Mouse (Mus musculus) heart, adult 2 months (tissue): Measurements from ENCODE around the gene LTO1.

Experiments
- CTCF ChIP-seq: fragments of 200-600 bp; IDR thresholded peaks from 2 replicates; pipeline ENCODE4 v1.8.1; 2022; ENCODE audit warnings: antibody characterized with exemption, mild to moderate bottlenecking, moderate library complexity
- EP300 ChIP-seq: fragments of 200-500 bp; IDR thresholded peaks from 2 replicates; pipeline ENCODE4 v1.6.1; 2011; ENCODE audit warnings: low read depth, low read length, control low read depth; ENCODE audit not compliant: insufficient read depth
- POLR2A ChIP-seq: fragments of 200-500 bp; IDR thresholded peaks from 2 replicates; pipeline ENCODE4 v1.6.1; 2011; ENCODE audit warnings: mild to moderate bottlenecking, low read depth, low read length, control low read depth; ENCODE audit not compliant: insufficient read depth

- TF ChIP-seq POLR2A: no peak
- no peak for TF ChIP-seq CTCF
- no peak for TF ChIP-seq EP300
These were observed 6.2 kb upstream of the LTO1 start for GRCm38 (mm10) chr7:144908705-144909104.
